Mouse (Mus musculus) limb, embryonic 11.5 days (tissue): ENCODE data around the gene Vmn1r41. TPM values are rescaled to one million over a fixed set of nuclear protein-coding genes. Genes with fewer than 3 reads are reported as not detected.

Experiments used
- ATAC-seq: fragments of 200-750 bp; cut with Nextera tagmentation; 2 replicates; pipeline ENCODE4 v1.8.0; 2017; ENCODE audit warnings: low read depth; ENCODE audit not compliant: insufficient number of reproducible peaks, low FRiP score, low TSS enrichment
- DNase-seq: peaks from one replicate; pipeline ENCODE4 v3.0.0-alpha.2; 2015; ENCODE audit warnings: low spot score
- H3K27ac ChIP-seq: fragments of 300-500 bp; sonication (generic); replicated peaks from 2 replicates; pipeline ENCODE4 v1.5.1; 2014; ENCODE audit warnings: low read depth, mild to moderate bottlenecking, low read length
- H3K27me3 ChIP-seq: fragments of 300-500 bp; sonication (generic); 2 replicates; pipeline ENCODE4 v1.6.1; 2014; ENCODE audit warnings: mild to moderate bottlenecking, low read length, mixed read lengths; ENCODE audit not compliant: control insufficient read depth, insufficient read depth
- H3K36me3 ChIP-seq: fragments of 300-500 bp; sonication (generic); 2 replicates; pipeline ENCODE4 v1.6.1; 2014; ENCODE audit warnings: mild to moderate bottlenecking, low read length, moderate library complexity, mixed read lengths; ENCODE audit not compliant: control insufficient read depth, insufficient read depth
- H3K4me1 ChIP-seq: fragments of 300-500 bp; sonication (generic); 2 replicates; pipeline ENCODE4 v1.6.1; 2014; ENCODE audit warnings: low read length, mixed read lengths; ENCODE audit not compliant: control insufficient read depth, insufficient read depth
- H3K4me2 ChIP-seq: fragments of 300-500 bp; sonication (generic); 2 replicates; pipeline ENCODE4 v1.6.1; 2014; ENCODE audit warnings: low read depth, mild to moderate bottlenecking, moderate library complexity; ENCODE audit not compliant: severe bottlenecking
- H3K4me3 ChIP-seq: fragments of 300-500 bp; sonication (generic); 2 replicates; pipeline ENCODE4 v1.5.1; 2014; ENCODE audit warnings: low read depth, low read length
- H3K9ac ChIP-seq: fragments of 300-500 bp; sonication (generic); 2 replicates; pipeline ENCODE4 v1.6.1; 2014; ENCODE audit warnings: mild to moderate bottlenecking, low read length
- H3K9me3 ChIP-seq: fragments of 300-500 bp; sonication (generic); 2 replicates; pipeline ENCODE4 v1.6.1; 2016; ENCODE audit warnings: low read length; ENCODE audit not compliant: control insufficient read depth
- WGBS: fragments of 180-500 bp; shearing (Covaris S2); extraction: QIAGEN DNeasy Blood & Tissue Kit; methylation state at CpG from one replicate; pipeline ENCODE4 v1.1.7; 2014; 5-methylcytosine and 5-hydroxymethylcytosine counted together
- polyA plus RNA-seq: library from polyadenylated mRNA; unstranded; fragments of >200 nt; fragmentation: Nextera tagmentation; extraction: Ambion mirVana; gene quantifications from 2 replicates; pipeline ENCODE4 v1.2.1, GENCODE M21; 2014

Vmn1r41 gene
- polyA plus RNA-seq: not detected in 2 replicates

- no peaks in the 10 kb centered on the region for H3K4me1 ChIP-seq
Observed at GRCm38 (mm10) chr6:89740466-89740865, at the start of gene Vmn1r41. Gene Vmn1r41, plus strand, starts transcription at chr6:89740766.

GRCm38 (mm10) chr6:89706624-89707023 lies 33.9 kb upstream of the Vmn1r41 start:
- Histone ChIP-seq H3K9ac (no peak overlapping the region), H3K36me3 (no peaks in the 10 kb centered on the region), H3K27ac (no peak overlapping the region), H3K9me3 (no peaks in the 10 kb centered on the region), H3K4me2 (no peak overlapping the region), H3K27me3 (no peaks in the 10 kb centered on the region), H3K4me1 (no peaks in the 10 kb centered on the region), H3K4me3 (no peak overlapping the region)
- DNase-seq (no peak), ATAC-seq (no peak)
- 66% methylated on average over 2 of the region's 2 CpGs for WGBS

More at GRCm38 (mm10) chr6:89740466-89740865, at the start of gene Vmn1r41:
- ATAC-seq (no peak), DNase-seq (no peak)
- H3K9me3 ChIP-seq: no peaks in the 10 kb centered on the region
- no peaks in the 10 kb centered on the region for H3K27me3 ChIP-seq
- H3K4me3 ChIP-seq: no peak within 1 kb of the TSS
- no peaks in the 10 kb centered on the region for H3K36me3 ChIP-seq
- no peak within 1 kb of the TSS for H3K9ac ChIP-seq
- H3K27ac ChIP-seq: no peak within 1 kb of the TSS
- H3K4me2 ChIP-seq: no peak within 1 kb of the TSS

GRCm38 (mm10) chr6:89707240-89707639 lies 33.3 kb upstream of the Vmn1r41 start, which contains the start of gene Vmn1r40:
Gene Vmn1r40, plus strand, starts transcription at chr6:89707540.
- no peak for DNase-seq
- H3K4me3 ChIP-seq: no peak within 1 kb of the TSS
- ATAC-seq: no peak
- 79% methylated on average over 4 of the region's 4 CpGs for WGBS
- no peak within 1 kb of the TSS for H3K27ac ChIP-seq
- H3K36me3 ChIP-seq: no peaks in the 10 kb centered on the region
- no peaks in the 10 kb centered on the region for H3K27me3 ChIP-seq
- H3K9ac ChIP-seq: no peak within 1 kb of the TSS
- H3K4me1 ChIP-seq: no peaks in the 10 kb centered on the region
- H3K9me3 ChIP-seq: no peaks in the 10 kb centered on the region
- H3K4me2 ChIP-seq: no peak within 1 kb of the TSS

- H3K27me3 ChIP-seq: no peaks in the 10 kb centered on the region
- DNase-seq: no peak
- H3K36me3 ChIP-seq: no peaks in the 10 kb centered on the region
- no peak overlapping the region for H3K9ac ChIP-seq
- no peak overlapping the region for H3K4me3 ChIP-seq
- no peaks in the 10 kb centered on the region for H3K4me1 ChIP-seq
- H3K9me3 ChIP-seq: no peaks in the 10 kb centered on the region
- no peak overlapping the region for H3K4me2 ChIP-seq
- H3K27ac ChIP-seq: no peak overlapping the region
- no peak for ATAC-seq
Observed at GRCm38 (mm10) chr6:89718051-89718450, 22.5 kb upstream of the Vmn1r41 start.

GRCm38 (mm10) chr6:89742811-89743210 lies 2.2 kb downstream of the Vmn1r41 start:
- DNase-seq (no peak), ATAC-seq (no peak)
- Histone ChIP-seq H3K9ac (no peak overlapping the region), H3K27me3 (no peaks in the 10 kb centered on the region), H3K9me3 (no peaks in the 10 kb centered on the region), H3K4me3 (no peak overlapping the region), H3K27ac (no peak overlapping the region), H3K36me3 (no peaks in the 10 kb centered on the region), H3K4me2 (no peak overlapping the region), H3K4me1 (no peaks in the 10 kb centered on the region)

GRCm38 (mm10) chr6:89790231-89790630 lies 49.7 kb downstream of the Vmn1r41 start:
- Histone ChIP-seq H3K27ac (no peak overlapping the region), H3K4me3 (no peak overlapping the region), H3K27me3 (no peaks in the 10 kb centered on the region), H3K9me3 (no peaks in the 10 kb centered on the region), H3K4me2 (no peak overlapping the region), H3K4me1 (no peaks in the 10 kb centered on the region), H3K36me3 (no peaks in the 10 kb centered on the region), H3K9ac (no peak overlapping the region)
- DNase-seq: no peak
- ATAC-seq: no peak

Other genes starting within 250 kb of the Vmn1r41 start
- gene Chchd6, start 145.1 kb upstream of the Vmn1r41 start, polyA plus RNA-seq: 61.8 and 66.9 TPM in 2 replicates
- gene Txnrd3, start 96.8 kb upstream of the Vmn1r41 start, polyA plus RNA-seq: 9.0 and 10.4 TPM in 2 replicates
- gene Vmn1r40, start 33.2 kb upstream of the Vmn1r41 start, polyA plus RNA-seq: not detected in 2 replicates
- not detected in 2 replicates for gene Vmn1r42, start 135.6 kb downstream of the Vmn1r41 start, polyA plus RNA-seq
- not detected in 2 replicates for gene Vmn1r43, start 135.6 kb downstream of the Vmn1r41 start, polyA plus RNA-seq
- gene Vmn1r44, start 142.9 kb downstream of the Vmn1r41 start, polyA plus RNA-seq: not detected in 2 replicates
- not detected in 2 replicates for gene Vmn1r45, start 199.8 kb downstream of the Vmn1r41 start, polyA plus RNA-seq
- not detected in 2 replicates for gene Vmn1r46, start 228.5 kb downstream of the Vmn1r41 start, polyA plus RNA-seq